Mouse (Mus musculus): ENCODE data around the gene Dner. TPM values are rescaled to one million over a fixed set of nuclear protein-coding genes. Genes with fewer than 3 reads are reported as not detected.

The Dner gene
- polyA plus RNA-seq, 1 experiment from 2014 or later, result 0.89 TPM

DNA sequence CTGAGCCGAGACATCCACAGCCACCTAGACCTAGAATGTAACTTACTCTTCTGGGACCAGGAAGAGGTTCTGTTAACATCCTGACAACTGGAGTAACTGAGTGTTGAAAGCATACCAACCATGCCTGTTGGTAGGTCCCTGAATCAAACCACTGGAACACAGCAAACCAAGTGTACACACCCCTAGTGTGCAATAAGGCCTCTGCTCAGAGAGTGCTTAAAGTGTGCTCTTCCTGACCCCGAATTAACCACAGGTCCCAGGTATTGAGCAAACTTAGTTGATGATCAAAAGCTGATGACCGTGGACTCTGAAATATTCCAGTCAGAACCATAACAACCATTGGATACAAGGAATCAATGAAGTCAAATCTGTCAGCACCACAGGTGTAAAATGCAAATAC is 26.4 kb upstream of the Dner start:
- H3K27ac ChIP-seq (ENCODE audit: low read depth), result no peak overlapping the region
- no peaks in the 10 kb centered on the region for H3K9me3 ChIP-seq (ENCODE audit: low read depth, low read length)
- no peak overlapping the region for H3K4me3 ChIP-seq (ENCODE audit: low read depth, low read length)
- H3K9ac ChIP-seq, result no peak overlapping the region
- no peak overlapping the region for H3K4me2 ChIP-seq
- ATAC-seq (ENCODE audit: insufficient read depth) (no peak), DNase-seq (no peak)
- no peak for TF ChIP-seq CTCF (IDR thresholded peaks at IDR 0.05; ENCODE audit: low read depth)
- H3K27me3 ChIP-seq (ENCODE audit: insufficient read depth, low read length), result no peaks in the 10 kb centered on the region
- H3K36me3 ChIP-seq (ENCODE audit: insufficient read depth), result peaks cover 50% of the 10 kb centered on the region
- H3K4me1 ChIP-seq (ENCODE audit: insufficient read depth), result no peaks in the 10 kb centered on the region
- 92% methylated on average over 3 of the region's 3 CpGs for WGBS

DNA sequence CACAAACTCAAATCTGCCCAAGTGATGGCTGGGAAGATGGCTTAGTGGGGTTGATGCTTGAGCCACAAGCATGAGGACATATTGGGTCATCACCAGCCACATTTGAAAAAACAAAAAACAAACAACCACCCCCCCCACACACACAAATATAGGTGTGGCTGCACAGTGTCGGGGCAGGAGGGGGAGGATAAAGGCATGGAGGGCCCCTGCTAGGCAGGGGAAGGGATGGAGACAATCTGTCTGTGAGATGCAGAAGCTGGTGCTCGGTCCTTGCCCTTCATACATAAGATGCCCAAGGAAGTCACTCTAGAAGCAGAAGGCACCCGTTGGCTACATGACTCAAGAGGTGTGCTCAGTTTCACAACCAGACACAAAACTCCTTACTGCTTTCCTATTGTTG is 25.9 kb upstream of the Dner start:
- peak; percentile 35; the same call in 1 of the 2 replicates for ATAC-seq (ENCODE audit: insufficient read depth)

DNA sequence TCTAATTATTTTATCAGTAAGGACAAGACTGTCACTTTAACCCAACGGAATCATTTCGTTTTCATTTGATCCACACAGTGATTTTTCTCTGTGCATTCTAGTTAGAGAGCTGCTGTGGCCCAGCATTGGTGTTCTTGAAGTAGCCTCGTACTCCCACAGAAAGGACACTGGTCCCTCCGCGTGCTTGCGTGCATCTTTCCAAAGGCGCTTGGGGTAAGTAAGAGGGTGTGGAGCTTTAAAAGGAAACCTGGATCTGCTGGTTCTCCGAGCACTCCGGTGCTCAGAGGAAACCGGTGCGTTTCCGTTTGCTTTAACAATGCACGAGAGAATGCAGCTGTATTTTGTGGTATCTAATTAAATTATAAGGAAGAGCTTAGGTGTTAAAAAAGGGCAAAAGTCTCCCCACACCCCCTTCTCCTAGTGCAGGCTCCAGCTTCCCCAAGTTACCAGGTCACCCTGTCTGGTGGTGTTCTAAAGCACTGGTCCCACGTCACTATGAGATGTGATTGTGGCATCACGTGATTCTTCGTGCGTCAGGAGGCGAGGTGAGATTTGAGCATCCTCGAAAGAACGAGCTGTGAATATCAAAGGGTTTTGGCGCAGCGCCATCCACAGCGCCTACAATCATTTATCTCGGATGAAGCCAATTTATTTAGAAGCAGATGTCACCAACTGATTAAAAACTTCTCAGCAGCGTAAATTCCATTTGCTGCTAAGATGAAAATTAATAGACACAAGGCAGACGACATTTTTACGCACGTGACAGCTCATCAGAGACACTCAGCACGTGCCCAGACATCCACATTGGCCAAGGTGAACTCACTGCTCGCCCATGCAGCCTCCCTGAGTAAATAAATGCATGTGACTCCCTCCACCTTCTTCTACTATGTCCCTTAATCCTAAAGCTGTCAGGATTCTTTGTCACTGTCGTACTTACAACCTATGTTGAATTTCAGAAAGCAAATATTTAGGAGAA is 14.1 kb upstream of the Dner start:
- WGBS, result 10% methylated on average over 31 of the region's 31 CpGs
- Histone ChIP-seq H3K27ac (ENCODE audit: low read depth) (no peak overlapping the region), H3K4me1 (ENCODE audit: insufficient read depth) (0 out of 2 replicates have a peak, but pooled peaks cover 6% of the 10 kb centered on the region), H3K9ac (no peak overlapping the region), H3K4me2 (peak overlapping the region; percentile 43; the same call in 1 of the 2 replicates), H3K36me3 (ENCODE audit: insufficient read depth) (no peaks in the 10 kb centered on the region), H3K27me3 (ENCODE audit: insufficient read depth, low read length) (no peaks in the 10 kb centered on the region), H3K9me3 (ENCODE audit: low read depth, low read length) (no peaks in the 10 kb centered on the region), H3K4me3 (ENCODE audit: low read depth, low read length) (no peak overlapping the region)
- DNase-seq (peak; percentile 42), ATAC-seq (ENCODE audit: insufficient read depth) (no peak)
- TF ChIP-seq CTCF (IDR thresholded peaks at IDR 0.05; ENCODE audit: low read depth), result no peak

More for the DNA sequence above, 25.9 kb upstream of the Dner start:
- Histone ChIP-seq H3K27ac (ENCODE audit: low read depth) (no peak overlapping the region), H3K4me3 (ENCODE audit: low read depth, low read length) (no peak overlapping the region), H3K9ac (no peak overlapping the region), H3K36me3 (ENCODE audit: insufficient read depth) (peaks cover 46% of the 10 kb centered on the region), H3K4me1 (ENCODE audit: insufficient read depth) (no peaks in the 10 kb centered on the region), H3K9me3 (ENCODE audit: low read depth, low read length) (no peaks in the 10 kb centered on the region), H3K4me2 (no peak overlapping the region), H3K27me3 (ENCODE audit: insufficient read depth, low read length) (no peaks in the 10 kb centered on the region)
- no peak for DNase-seq
- no peak for TF ChIP-seq CTCF (IDR thresholded peaks at IDR 0.05; ENCODE audit: low read depth)
- WGBS, result 85% methylated on average over 3 of the region's 3 CpGs

DNA sequence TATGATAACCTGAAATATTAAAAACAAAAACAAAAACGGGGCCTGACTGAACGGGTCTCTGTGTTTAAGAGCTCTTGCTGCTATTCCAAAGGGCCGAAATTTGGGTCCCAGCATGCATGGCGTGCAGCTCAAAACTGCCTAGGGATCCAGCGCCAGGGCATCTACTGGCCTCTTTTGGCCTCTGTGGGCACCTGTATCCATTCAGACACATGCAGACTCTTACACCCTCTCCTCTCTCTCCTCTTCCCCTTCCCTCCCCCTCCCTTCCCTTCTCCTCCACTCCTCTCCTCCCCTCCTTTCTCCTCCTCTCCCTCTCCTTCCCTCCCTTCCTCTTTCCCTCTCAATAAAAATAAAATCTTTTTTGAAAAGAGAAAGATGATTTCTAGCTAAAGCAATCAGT is 13.4 kb upstream of the Dner start:
- H3K27me3 ChIP-seq (ENCODE audit: insufficient read depth, low read length), result no peaks in the 10 kb centered on the region
- ATAC-seq (ENCODE audit: insufficient read depth) (no peak), DNase-seq (no peak)
- H3K4me3 ChIP-seq (ENCODE audit: low read depth, low read length), result no peak overlapping the region
- 0 out of 2 replicates have a peak overlapping the region, but pooled peaks have one; percentile 43 for H3K4me2 ChIP-seq
- H3K9ac ChIP-seq, result no peak overlapping the region
- H3K27ac ChIP-seq (ENCODE audit: low read depth), result no peak overlapping the region
- H3K4me1 ChIP-seq (ENCODE audit: insufficient read depth), result 0 out of 2 replicates have a peak, but pooled peaks cover 6% of the 10 kb centered on the region
- H3K36me3 ChIP-seq (ENCODE audit: insufficient read depth), result no peaks in the 10 kb centered on the region
- 37% methylated on average over 5 of the region's 5 CpGs for WGBS
- no peaks in the 10 kb centered on the region for H3K9me3 ChIP-seq (ENCODE audit: low read depth, low read length)
- TF ChIP-seq CTCF (IDR thresholded peaks at IDR 0.05; ENCODE audit: low read depth), result no peak

- ATAC-seq (ENCODE audit: insufficient read depth) (no peak), DNase-seq (no peak)
- Histone ChIP-seq H3K4me1 (ENCODE audit: insufficient read depth) (0 out of 2 replicates have a peak, but pooled peaks cover 3% of the 10 kb centered on the region), H3K9ac (no peak overlapping the region), H3K27ac (ENCODE audit: low read depth) (no peak overlapping the region), H3K36me3 (ENCODE audit: insufficient read depth) (no peaks in the 10 kb centered on the region), H3K4me3 (ENCODE audit: low read depth, low read length) (no peak overlapping the region), H3K27me3 (ENCODE audit: insufficient read depth, low read length) (peaks cover 12% of the 10 kb centered on the region), H3K9me3 (ENCODE audit: low read depth, low read length) (no peaks in the 10 kb centered on the region), H3K4me2 (no peak overlapping the region)
- 96% methylated on average over 6 of the region's 6 CpGs for WGBS
- TF ChIP-seq CTCF (IDR thresholded peaks at IDR 0.05; ENCODE audit: low read depth), result no peak
These were observed 4.2 kb upstream of the Dner start for GRCm38 (mm10) chr1:84700254-84700653.

GRCm38 (mm10) chr1:84697136-84697535 is 1.1 kb upstream of the Dner start:
- Histone ChIP-seq H3K4me2 (no peak overlapping the region), H3K9ac (no peak overlapping the region), H3K4me3 (ENCODE audit: low read depth, low read length) (no peak overlapping the region), H3K27ac (ENCODE audit: low read depth) (no peak overlapping the region), H3K9me3 (ENCODE audit: low read depth, low read length) (no peaks in the 10 kb centered on the region), H3K4me1 (ENCODE audit: insufficient read depth) (0 out of 2 replicates have a peak, but pooled peaks cover 3% of the 10 kb centered on the region), H3K36me3 (ENCODE audit: insufficient read depth) (no peaks in the 10 kb centered on the region), H3K27me3 (ENCODE audit: insufficient read depth, low read length) (peaks cover 25% of the 10 kb centered on the region)
- 3% methylated on average over 2 of the region's 2 CpGs for WGBS
- DNase-seq, result peak; percentile 69
- peak; percentile 50; the same call in 1 of the 2 replicates for TF ChIP-seq CTCF (IDR thresholded peaks at IDR 0.05; ENCODE audit: low read depth)
- ATAC-seq (ENCODE audit: insufficient read depth), result no peak

Measured in lung, embryonic 14.5 days (tissue).